Mouse (Mus musculus): ENCODE data around the gene Olfr536. TPM values are rescaled to one million over a fixed set of nuclear protein-coding genes. Genes with fewer than 3 reads are reported as not detected.
"Not testable (repeated sequence)": the region's sequence is repeated elsewhere in the genome, so short reads cannot be mapped to it uniquely, and the experiment has no call there.

The Olfr536 gene
- polyA plus RNA-seq (2014; fragmentation: Nextera tagmentation; extraction: Ambion mirVana), result not detected in 2 replicates

GRCm38 (mm10) chr7:140507346-140508021 lies at the start of gene Olfr536:
Gene Olfr536 (minus strand): TSS chr7:140507396.
- H3K4me3 ChIP-seq (ENCODE audit: low read depth, low read length); H3K9ac ChIP-seq (ENCODE audit: low read length); DNase-seq (ENCODE audit: low spot score); ATAC-seq (ENCODE audit: insufficient number of reproducible peaks, low FRiP score, low TSS enrichment, low read depth); H3K27me3 ChIP-seq (ENCODE audit: control insufficient read depth, insufficient read depth, low read length); H3K4me1 ChIP-seq (ENCODE audit: control insufficient read depth, insufficient read depth, low read length); H3K9me3 ChIP-seq (ENCODE audit: control insufficient read depth, low read length); H3K27ac ChIP-seq (replicated peaks; ENCODE audit: low read depth, low read length); H3K4me2 ChIP-seq (ENCODE audit: low read depth, severe bottlenecking); H3K36me3 ChIP-seq (ENCODE audit: control insufficient read depth, insufficient read depth, low read length): not testable (repeated sequence)
- 90% methylated on average over 2 of the region's 2 CpGs for WGBS

DNA sequence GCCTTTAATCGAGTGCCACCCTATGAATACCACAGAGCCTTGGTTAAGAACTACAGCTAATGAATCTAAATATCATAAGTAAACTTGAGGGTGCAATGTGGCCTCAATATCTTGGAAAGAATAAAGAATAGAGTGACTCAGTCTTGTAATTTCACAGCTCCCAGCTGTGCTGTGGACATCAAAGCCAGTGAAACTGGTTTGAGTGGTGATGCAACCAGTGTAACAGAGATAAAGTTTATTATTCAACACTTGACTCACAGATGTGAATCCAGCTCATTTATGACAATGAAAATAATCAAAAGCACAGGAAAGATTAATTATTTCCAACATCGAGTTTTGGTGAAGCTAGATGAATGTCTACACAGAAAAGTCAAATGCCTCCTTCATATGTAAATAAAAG lies 32.5 kb upstream of the Olfr536 start:
- H3K27ac ChIP-seq (replicated peaks; ENCODE audit: low read depth, low read length), result no peak overlapping the region
- ATAC-seq (ENCODE audit: insufficient number of reproducible peaks, low FRiP score, low TSS enrichment, low read depth) (no peak), DNase-seq (ENCODE audit: low spot score) (no peak)
- H3K4me2 ChIP-seq (ENCODE audit: low read depth, severe bottlenecking), result no peak overlapping the region
- H3K4me3 ChIP-seq (ENCODE audit: low read depth, low read length), result no peak overlapping the region
- no peaks in the 10 kb centered on the region for H3K27me3 ChIP-seq (ENCODE audit: control insufficient read depth, insufficient read depth, low read length)
- no peaks in the 10 kb centered on the region for H3K36me3 ChIP-seq (ENCODE audit: control insufficient read depth, insufficient read depth, low read length)
- 81% methylated on average over 2 of the region's 2 CpGs for WGBS
- no peaks in the 10 kb centered on the region for H3K4me1 ChIP-seq (ENCODE audit: control insufficient read depth, insufficient read depth, low read length)
- H3K9me3 ChIP-seq (ENCODE audit: control insufficient read depth, low read length), result no peaks in the 10 kb centered on the region
- no peak overlapping the region for H3K9ac ChIP-seq (ENCODE audit: low read length)

GRCm38 (mm10) chr7:140494702-140495101 lies 12.5 kb downstream of the Olfr536 start:
- Histone ChIP-seq H3K27ac (replicated peaks; ENCODE audit: low read depth, low read length) (no peak overlapping the region), H3K9me3 (ENCODE audit: control insufficient read depth, low read length) (no peaks in the 10 kb centered on the region), H3K4me1 (ENCODE audit: control insufficient read depth, insufficient read depth, low read length) (no peaks in the 10 kb centered on the region), H3K36me3 (ENCODE audit: control insufficient read depth, insufficient read depth, low read length) (no peaks in the 10 kb centered on the region), H3K9ac (ENCODE audit: low read length) (no peak overlapping the region), H3K4me2 (ENCODE audit: low read depth, severe bottlenecking) (no peak overlapping the region), H3K4me3 (ENCODE audit: low read depth, low read length) (no peak overlapping the region), H3K27me3 (ENCODE audit: control insufficient read depth, insufficient read depth, low read length) (no peaks in the 10 kb centered on the region)
- ATAC-seq (ENCODE audit: insufficient number of reproducible peaks, low FRiP score, low TSS enrichment, low read depth), result no peak
- DNase-seq (ENCODE audit: low spot score), result no peak

- H3K4me1 ChIP-seq (ENCODE audit: control insufficient read depth, insufficient read depth, low read length), result no peaks in the 10 kb centered on the region
- ATAC-seq (ENCODE audit: insufficient number of reproducible peaks, low FRiP score, low TSS enrichment, low read depth) (no peak), DNase-seq (ENCODE audit: low spot score) (no peak)
These were observed 13.0 kb downstream of the Olfr536 start for GRCm38 (mm10) chr7:140494231-140494630.

DNA sequence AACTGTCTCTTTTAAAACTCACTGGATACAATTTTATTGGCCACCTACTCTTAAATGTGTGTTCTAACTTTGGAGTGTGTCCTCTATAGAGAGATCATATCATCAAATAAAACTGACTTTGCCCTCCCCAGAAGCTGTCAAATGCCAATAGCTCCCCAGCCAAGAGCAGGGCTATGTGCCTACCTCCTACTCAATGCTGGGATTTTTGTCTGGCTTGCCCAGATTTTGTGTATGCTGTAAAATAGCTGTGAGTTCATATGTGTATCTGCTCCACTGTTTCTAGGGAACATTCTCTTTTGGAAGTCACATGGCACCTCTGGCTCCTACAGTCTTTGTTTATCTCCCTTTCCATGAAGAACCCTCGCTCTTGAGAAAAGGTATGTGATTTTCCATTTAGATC lies 18.2 kb downstream of the Olfr536 start:
- H3K9ac ChIP-seq (ENCODE audit: low read length), result no peak overlapping the region
- 70% methylated on average over 1 of the region's 1 CpGs for WGBS
- no peak overlapping the region for H3K4me3 ChIP-seq (ENCODE audit: low read depth, low read length)
- H3K27me3 ChIP-seq (ENCODE audit: control insufficient read depth, insufficient read depth, low read length), result no peaks in the 10 kb centered on the region
- H3K9me3 ChIP-seq (ENCODE audit: control insufficient read depth, low read length), result no peaks in the 10 kb centered on the region
- H3K27ac ChIP-seq (replicated peaks; ENCODE audit: low read depth, low read length), result no peak overlapping the region
- ATAC-seq (ENCODE audit: insufficient number of reproducible peaks, low FRiP score, low TSS enrichment, low read depth) (no peak), DNase-seq (ENCODE audit: low spot score) (no peak)
- no peak overlapping the region for H3K4me2 ChIP-seq (ENCODE audit: low read depth, severe bottlenecking)
- H3K4me1 ChIP-seq (ENCODE audit: control insufficient read depth, insufficient read depth, low read length), result no peaks in the 10 kb centered on the region
- H3K36me3 ChIP-seq (ENCODE audit: control insufficient read depth, insufficient read depth, low read length), result no peaks in the 10 kb centered on the region

More at GRCm38 (mm10) chr7:140494231-140494630, 13.0 kb downstream of the Olfr536 start:
- no peak overlapping the region for H3K4me2 ChIP-seq (ENCODE audit: low read depth, severe bottlenecking)
- 15% methylated on average over 2 of the region's 2 CpGs for WGBS
- no peak overlapping the region for H3K4me3 ChIP-seq (ENCODE audit: low read depth, low read length)
- no peak overlapping the region for H3K27ac ChIP-seq (replicated peaks; ENCODE audit: low read depth, low read length)
- no peaks in the 10 kb centered on the region for H3K36me3 ChIP-seq (ENCODE audit: control insufficient read depth, insufficient read depth, low read length)
- no peaks in the 10 kb centered on the region for H3K9me3 ChIP-seq (ENCODE audit: control insufficient read depth, low read length)
- H3K27me3 ChIP-seq (ENCODE audit: control insufficient read depth, insufficient read depth, low read length), result no peaks in the 10 kb centered on the region
- H3K9ac ChIP-seq (ENCODE audit: low read length), result no peak overlapping the region

DNA sequence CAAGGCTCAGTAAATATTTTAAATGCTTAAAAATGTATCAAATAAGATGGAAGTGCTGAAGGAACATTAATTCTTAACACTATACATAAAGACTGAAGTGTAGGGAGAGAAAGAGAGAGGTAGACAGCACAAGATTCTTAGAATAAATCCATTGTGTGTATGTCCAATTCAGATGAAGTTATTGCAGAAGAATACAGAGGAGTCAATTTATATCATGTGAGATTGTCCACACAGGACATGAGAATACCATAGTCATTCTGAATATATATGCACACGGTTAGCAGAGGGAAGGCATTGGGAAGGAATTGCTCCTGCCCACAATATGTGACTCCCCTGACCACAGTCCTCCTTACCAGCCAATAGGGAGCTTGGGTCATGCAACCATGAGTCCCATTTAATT lies 23.3 kb downstream of the Olfr536 start, which contains the start of gene Olfr535:
Gene Olfr535, plus strand, starts transcription at position 301 of the 400 bp plus-strand sequence.
- no peaks in the 10 kb centered on the region for H3K9me3 ChIP-seq (ENCODE audit: control insufficient read depth, low read length)
- H3K36me3 ChIP-seq (ENCODE audit: control insufficient read depth, insufficient read depth, low read length), result no peaks in the 10 kb centered on the region
- no peak within 1 kb of the TSS for H3K4me2 ChIP-seq (ENCODE audit: low read depth, severe bottlenecking)
- no peak within 1 kb of the TSS for H3K9ac ChIP-seq (ENCODE audit: low read length)
- H3K27ac ChIP-seq (replicated peaks; ENCODE audit: low read depth, low read length), result no peak within 1 kb of the TSS
- H3K27me3 ChIP-seq (ENCODE audit: control insufficient read depth, insufficient read depth, low read length), result no peaks in the 10 kb centered on the region
- no peak within 1 kb of the TSS for H3K4me3 ChIP-seq (ENCODE audit: low read depth, low read length)
- ATAC-seq (ENCODE audit: insufficient number of reproducible peaks, low FRiP score, low TSS enrichment, low read depth) (no peak), DNase-seq (ENCODE audit: low spot score) (no peak)
- 84% methylated on average over 1 of the region's 1 CpGs for WGBS
- no peaks in the 10 kb centered on the region for H3K4me1 ChIP-seq (ENCODE audit: control insufficient read depth, insufficient read depth, low read length)

- ATAC-seq (ENCODE audit: insufficient number of reproducible peaks, low FRiP score, low TSS enrichment, low read depth), result no peak
These were observed 28.5 kb downstream of the Olfr536 start for GRCm38 (mm10) chr7:140478733-140479132.

GRCm38 (mm10) chr7:140477886-140478285 lies 29.3 kb downstream of the Olfr536 start:
- Histone ChIP-seq H3K9me3 (ENCODE audit: control insufficient read depth, low read length) (no peaks in the 10 kb centered on the region), H3K27ac (replicated peaks; ENCODE audit: low read depth, low read length) (no peak overlapping the region), H3K36me3 (ENCODE audit: control insufficient read depth, insufficient read depth, low read length) (no peaks in the 10 kb centered on the region), H3K27me3 (ENCODE audit: control insufficient read depth, insufficient read depth, low read length) (no peaks in the 10 kb centered on the region), H3K4me3 (ENCODE audit: low read depth, low read length) (no peak overlapping the region), H3K4me2 (ENCODE audit: low read depth, severe bottlenecking) (no peak overlapping the region), H3K9ac (ENCODE audit: low read length) (no peak overlapping the region), H3K4me1 (ENCODE audit: control insufficient read depth, insufficient read depth, low read length) (no peaks in the 10 kb centered on the region)
- WGBS, result 88% methylated on average over 1 of the region's 1 CpGs
- DNase-seq (ENCODE audit: low spot score), result no peak
- no peak for ATAC-seq (ENCODE audit: insufficient number of reproducible peaks, low FRiP score, low TSS enrichment, low read depth)

More at GRCm38 (mm10) chr7:140478733-140479132, 28.5 kb downstream of the Olfr536 start:
- Histone ChIP-seq H3K27ac (replicated peaks; ENCODE audit: low read depth, low read length) (no peak overlapping the region), H3K9ac (ENCODE audit: low read length) (no peak overlapping the region), H3K4me1 (ENCODE audit: control insufficient read depth, insufficient read depth, low read length) (no peaks in the 10 kb centered on the region), H3K27me3 (ENCODE audit: control insufficient read depth, insufficient read depth, low read length) (no peaks in the 10 kb centered on the region), H3K9me3 (ENCODE audit: control insufficient read depth, low read length) (no peaks in the 10 kb centered on the region), H3K36me3 (ENCODE audit: control insufficient read depth, insufficient read depth, low read length) (no peaks in the 10 kb centered on the region), H3K4me3 (ENCODE audit: low read depth, low read length) (no peak overlapping the region), H3K4me2 (ENCODE audit: low read depth, severe bottlenecking) (no peak overlapping the region)
- no peak for DNase-seq (ENCODE audit: low spot score)
- WGBS, result 80% methylated on average over 1 of the region's 1 CpGs

DNA sequence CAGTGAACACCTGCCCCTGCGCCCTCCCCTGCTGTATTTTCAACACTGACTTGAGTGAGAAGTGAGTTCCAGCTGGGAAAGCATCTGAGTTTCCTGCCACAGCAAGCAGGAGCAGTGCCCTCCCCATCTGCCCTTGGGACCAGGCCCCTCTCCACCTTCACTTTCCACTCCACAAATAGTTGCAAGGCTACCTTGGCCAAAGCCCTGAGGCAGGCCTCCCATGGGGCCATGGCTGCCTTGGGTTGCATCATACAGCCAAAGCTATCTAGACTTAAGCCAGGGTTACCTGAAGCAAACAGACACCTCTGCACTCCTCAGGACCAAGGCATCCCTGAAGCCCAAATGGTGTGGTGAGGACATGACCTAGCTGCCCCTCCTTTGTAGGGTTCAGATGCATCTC lies 44.1 kb downstream of the Olfr536 start, which contains the start of gene Olfr533:
Gene Olfr533, plus strand, starts transcription at position 301 of the 400 bp plus-strand sequence.
- DNase-seq (ENCODE audit: low spot score); H3K9ac ChIP-seq (ENCODE audit: low read length); H3K4me1 ChIP-seq (ENCODE audit: control insufficient read depth, insufficient read depth, low read length); H3K36me3 ChIP-seq (ENCODE audit: control insufficient read depth, insufficient read depth, low read length); H3K9me3 ChIP-seq (ENCODE audit: control insufficient read depth, low read length); H3K4me3 ChIP-seq (ENCODE audit: low read depth, low read length); ATAC-seq (ENCODE audit: insufficient number of reproducible peaks, low FRiP score, low TSS enrichment, low read depth); H3K27ac ChIP-seq (replicated peaks; ENCODE audit: low read depth, low read length); H3K4me2 ChIP-seq (ENCODE audit: low read depth, severe bottlenecking); H3K27me3 ChIP-seq (ENCODE audit: control insufficient read depth, insufficient read depth, low read length): not testable (repeated sequence)
- 64% methylated on average over 1 of the region's 1 CpGs for WGBS

Measured in limb, embryonic 11.5 days (tissue).